Mouse (Mus musculus) heart, postnatal 0 days (tissue): ENCODE measurements around the gene Pam. TPM values are rescaled to one million over a fixed set of nuclear protein-coding genes. Genes with fewer than 3 reads are reported as not detected.
"Not testable (repeated sequence)": the region's sequence is repeated elsewhere in the genome, so short reads cannot be mapped to it uniquely, and the experiment has no call there.

ENCODE experiments used
- ATAC-seq: fragments of 200-750 bp; cut with Nextera tagmentation; 2 replicates; pipeline ENCODE4 v1.8.0; 2017; ENCODE audit warnings: low read depth, moderate number of reproducible peaks, moderate library complexity; ENCODE audit not compliant: insufficient read depth
- DNase-seq: peaks from one replicate; pipeline ENCODE4 v3.0.0-alpha.2; 2016; ENCODE audit warnings: low spot score
- H3K27ac ChIP-seq: fragments of 300-500 bp; sonication (generic); 2 replicates; pipeline ENCODE4 v1.5.1; 2014; ENCODE audit warnings: low read depth, mild to moderate bottlenecking
- H3K27me3 ChIP-seq: fragments of 300-500 bp; sonication (generic); 2 replicates; pipeline ENCODE4 v1.6.1; 2014; ENCODE audit warnings: low read length, mixed read lengths; ENCODE audit not compliant: control insufficient read depth, insufficient read depth
- H3K36me3 ChIP-seq: fragments of 300-500 bp; sonication (generic); replicated peaks from 2 replicates; pipeline ENCODE4 v1.6.1; 2014; ENCODE audit warnings: low read length, mixed read lengths; ENCODE audit not compliant: control insufficient read depth, insufficient read depth
- H3K4me1 ChIP-seq: fragments of 300-500 bp; sonication (generic); 2 replicates; pipeline ENCODE4 v1.6.1; 2014; ENCODE audit warnings: antibody characterized with exemption; ENCODE audit not compliant: control insufficient read depth, insufficient read depth
- H3K4me2 ChIP-seq: fragments of 300-500 bp; sonication (generic); 2 replicates; pipeline ENCODE4 v1.6.1; 2014; ENCODE audit warnings: low read depth, mild to moderate bottlenecking, low read length, moderate library complexity
- H3K4me3 ChIP-seq: fragments of 300-500 bp; sonication (generic); 2 replicates; pipeline ENCODE4 v1.5.1; 2014; ENCODE audit warnings: low read depth, low read length
- H3K9ac ChIP-seq: fragments of 300-500 bp; sonication (generic); replicated peaks from 2 replicates; pipeline ENCODE4 v1.6.1; 2014; ENCODE audit warnings: low read depth, low read length, mixed read lengths
- H3K9me3 ChIP-seq: fragments of 300-500 bp; sonication (generic); replicated peaks from 2 replicates; pipeline ENCODE4 v1.6.1; 2016; ENCODE audit warnings: low read length; ENCODE audit not compliant: control insufficient read depth
- CTCF ChIP-seq: IDR thresholded peaks from 2 replicates; pipeline ENCODE4 v1.5.1; 2016; ENCODE audit warnings: antibody characterized with exemption, control low read depth, low read depth
- EP300 ChIP-seq: IDR thresholded peaks from 2 replicates; pipeline ENCODE4 v1.6.1; 2016; ENCODE audit warnings: antibody characterized with exemption, low read depth
- WGBS: fragments of 180-500 bp; shearing (Covaris S2); extraction: QIAGEN DNeasy Blood & Tissue Kit; methylation state at CpG from one replicate; pipeline ENCODE4 v1.1.7; 2014; 5-methylcytosine and 5-hydroxymethylcytosine counted together
- polyA plus RNA-seq: library from polyadenylated mRNA; unstranded; fragments of >200 nt; fragmentation: Nextera tagmentation; extraction: Ambion mirVana; gene quantifications from 2 replicates; pipeline ENCODE4 v1.2.1, GENCODE M21; 2015
- total RNA-seq: library from RNA; depleted of rRNA; stranded (reverse); fragments of >200 nt; gene quantifications from 2 replicates; pipeline ENCODE4 v1.2.3, GENCODE M21; 2014; ENCODE audit warnings: low replicate concordance

The Pam gene
- total and polyA plus RNA-seq, 2 experiments from 2014 or later = 804 to 1,082 TPM

DNA sequence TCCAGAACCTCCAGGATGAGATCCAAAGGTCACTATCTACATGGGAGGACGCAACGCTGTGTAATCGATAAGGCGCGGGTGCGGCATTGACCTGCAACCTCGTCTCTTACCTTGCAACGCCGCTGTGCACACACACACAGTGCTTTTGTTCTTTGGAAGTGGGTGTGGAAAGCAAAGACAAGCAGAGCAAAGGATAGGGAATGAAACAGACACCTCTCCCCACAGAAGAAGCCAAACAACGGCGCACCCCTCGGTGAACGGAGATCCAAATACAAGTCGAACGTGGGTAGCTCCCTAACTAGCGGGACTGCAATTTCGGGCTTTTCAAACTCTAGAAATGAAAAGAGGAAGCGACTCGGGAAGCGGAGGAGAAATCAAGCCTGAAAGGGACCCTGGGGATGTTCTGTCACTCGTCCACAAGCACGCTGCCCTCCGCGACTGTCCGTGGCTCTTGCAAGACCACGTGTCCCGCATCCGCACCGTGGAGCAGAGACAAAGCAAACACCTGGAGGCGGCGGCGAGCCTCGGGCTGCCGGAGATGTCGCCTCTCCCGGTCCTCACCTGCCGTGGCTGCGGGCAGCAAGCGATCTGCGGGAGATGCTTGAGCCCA lies 326.0 kb downstream of the Pam start:
- ATAC-seq (peak; percentile 21), DNase-seq (no peak)
- Histone ChIP-seq H3K4me1 (peaks cover 9% of the 10 kb centered on the region; the same call in 1 of the 2 replicates), H3K9me3 (no peaks in the 10 kb centered on the region), H3K9ac (peak overlapping the region; percentile 73), H3K27ac (peak overlapping the region; percentile 95), H3K4me2 (peak overlapping the region; percentile 70), H3K36me3 (no peaks in the 10 kb centered on the region), H3K27me3 (no peaks in the 10 kb centered on the region), H3K4me3 (peak overlapping the region; percentile 98)
- WGBS = 1% methylated on average over 40 of the region's 40 CpGs
- TF ChIP-seq EP300 = no peak
- TF ChIP-seq CTCF = no peak

DNA sequence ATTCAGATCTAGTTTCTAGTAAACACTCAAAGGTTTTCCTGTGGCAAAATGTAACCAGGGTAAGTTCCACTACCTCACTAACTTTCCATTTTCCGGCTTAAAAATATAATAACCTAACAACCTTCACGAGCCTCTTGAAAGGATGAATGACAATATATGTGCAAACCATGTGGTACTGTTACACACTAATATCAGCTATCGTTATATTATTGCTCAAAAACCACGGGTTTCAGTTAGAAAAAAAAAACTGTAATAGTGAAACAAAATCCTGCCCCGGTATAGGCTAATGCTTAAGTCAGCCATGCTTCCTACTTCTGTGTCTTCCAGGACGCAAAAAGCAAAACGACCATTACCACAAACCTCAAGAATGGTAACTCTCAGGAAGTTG lies 326.5 kb downstream of the Pam start:
- H3K4me2 ChIP-seq = peak overlapping the region; percentile 70
- H3K36me3 ChIP-seq = no peaks in the 10 kb centered on the region
- TF ChIP-seq EP300 = no peak
- TF ChIP-seq CTCF = no peak
- H3K9me3 ChIP-seq = no peaks in the 10 kb centered on the region
- no peak for DNase-seq
- peak overlapping the region; percentile 95 for H3K27ac ChIP-seq
- no peak for ATAC-seq
- peak overlapping the region; percentile 98 for H3K4me3 ChIP-seq
- H3K9ac ChIP-seq = peak overlapping the region; percentile 73
- peaks cover 12% of the 10 kb centered on the region for H3K4me1 ChIP-seq
- 4% methylated on average over 7 of the region's 7 CpGs for WGBS
- H3K27me3 ChIP-seq = no peaks in the 10 kb centered on the region

DNA sequence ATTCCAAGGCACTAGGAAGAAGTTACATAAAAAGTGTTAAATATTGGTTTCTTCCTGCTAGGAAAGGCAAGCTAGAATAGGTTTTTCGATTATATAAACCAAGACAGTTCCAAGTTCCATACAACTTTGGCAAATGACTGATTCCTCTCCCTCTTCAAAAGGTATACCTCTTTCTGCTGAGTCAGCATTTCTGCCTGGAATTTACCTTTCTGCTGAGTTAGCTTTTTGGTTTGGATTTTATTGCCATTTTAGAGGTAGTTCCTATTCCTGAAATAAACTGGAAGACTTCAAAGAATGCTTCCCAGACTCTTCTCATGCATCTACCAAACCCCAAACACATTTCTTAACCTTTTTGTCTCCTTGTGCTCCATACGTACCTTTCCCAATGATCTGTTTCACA lies 327.4 kb downstream of the Pam start:
- Histone ChIP-seq H3K27ac (no peak overlapping the region), H3K36me3 (no peaks in the 10 kb centered on the region), H3K4me3 (peak overlapping the region; percentile 98), H3K9ac (peak overlapping the region; percentile 73), H3K4me2 (peak overlapping the region; percentile 70), H3K9me3 (no peaks in the 10 kb centered on the region), H3K27me3 (no peaks in the 10 kb centered on the region), H3K4me1 (peaks cover 12% of the 10 kb centered on the region)
- DNase-seq (no peak), ATAC-seq (no peak)
- TF ChIP-seq EP300 (no peak), CTCF (no peak)
- 48% methylated on average over 2 of the region's 2 CpGs for WGBS

DNA sequence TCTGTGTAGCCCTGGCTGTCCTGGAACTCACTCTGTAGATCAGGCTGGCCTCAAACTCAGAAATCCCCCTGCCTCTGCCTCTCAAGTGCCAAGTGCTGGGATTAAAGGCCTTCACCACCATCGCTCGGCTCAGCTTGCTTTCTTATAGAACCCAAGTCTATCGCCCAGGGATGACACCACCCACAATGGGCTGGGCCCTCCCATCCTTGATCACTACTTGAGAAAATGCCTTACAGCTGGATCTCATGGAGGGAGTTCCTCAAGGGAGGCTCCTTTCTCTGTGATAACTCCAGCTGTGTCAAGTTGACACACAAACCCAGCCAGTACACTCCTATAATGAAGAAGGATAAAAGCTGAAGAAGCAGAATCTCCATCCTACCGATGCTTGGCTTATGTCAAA lies 329.7 kb downstream of the Pam start:
- H3K4me2 ChIP-seq = peak overlapping the region; percentile 28
- H3K9ac ChIP-seq, H3K36me3 ChIP-seq, DNase-seq, H3K27me3 ChIP-seq, H3K4me1 ChIP-seq, ATAC-seq, H3K4me3 ChIP-seq, H3K9me3 ChIP-seq, H3K27ac ChIP-seq: not testable (repeated sequence)
- 76% methylated on average over 4 of the region's 4 CpGs for WGBS

DNA sequence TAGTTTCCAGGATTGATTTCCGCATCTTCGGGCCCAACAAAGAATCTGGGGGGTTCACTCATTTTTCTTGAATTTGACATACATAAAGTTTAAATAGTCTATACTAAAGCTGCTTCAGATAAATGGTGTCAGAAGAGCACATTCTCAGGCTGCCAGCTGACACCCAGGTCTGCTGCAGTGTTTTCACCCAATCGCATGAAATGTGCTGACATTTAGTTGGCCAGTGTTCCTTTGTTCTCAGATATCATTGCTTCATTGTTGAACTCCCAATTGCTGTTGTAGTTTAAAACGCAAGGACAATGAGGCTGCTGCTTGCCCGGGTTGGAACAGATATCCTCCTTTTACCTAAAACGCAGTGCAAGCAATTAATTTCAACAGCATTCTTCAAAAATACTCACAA lies 334.0 kb downstream of the Pam start:
- no peak for TF ChIP-seq CTCF
- TF ChIP-seq EP300 = peak; percentile 74
- DNase-seq (peak; percentile 75), ATAC-seq (peak; percentile 80)
- no peaks in the 10 kb centered on the region for H3K27me3 ChIP-seq
- peak overlapping the region; percentile 62 for H3K4me2 ChIP-seq
- H3K4me3 ChIP-seq = peak overlapping the region; percentile 45
- peak overlapping the region; percentile 17; the same call in 1 of the 2 replicates for H3K9ac ChIP-seq
- peak overlapping the region; percentile 85 for H3K27ac ChIP-seq
- H3K4me1 ChIP-seq = peaks cover 9% of the 10 kb centered on the region; the same call in 1 of the 2 replicates
- H3K9me3 ChIP-seq = no peaks in the 10 kb centered on the region
- H3K36me3 ChIP-seq = no peaks in the 10 kb centered on the region; the same call in 1 of the 2 replicates
- WGBS = 21% methylated on average over 6 of the region's 6 CpGs

DNA sequence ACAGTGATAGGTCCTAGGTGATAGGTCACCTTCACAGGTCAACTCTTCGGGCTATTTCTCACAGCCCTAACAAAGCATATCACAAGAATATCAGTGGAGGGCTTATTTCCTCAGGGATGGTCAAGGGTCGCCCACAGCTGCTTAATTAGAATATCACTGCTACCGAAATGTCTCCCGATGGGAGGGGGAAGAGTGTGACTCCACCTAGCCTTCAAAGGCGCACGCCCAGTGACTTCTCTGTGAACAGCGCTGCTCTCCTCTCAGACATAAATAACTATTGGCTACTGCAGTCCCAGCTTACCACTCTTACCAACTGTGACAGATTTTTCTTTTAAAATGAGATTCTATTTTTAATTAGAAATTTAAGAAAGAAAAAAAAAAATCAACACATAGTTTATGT lies 334.8 kb downstream of the Pam start:
- Histone ChIP-seq H3K9me3 (no peaks in the 10 kb centered on the region), H3K4me1 (peaks cover 9% of the 10 kb centered on the region; the same call in 1 of the 2 replicates), H3K4me2 (peak overlapping the region; percentile 62), H3K27me3 (no peaks in the 10 kb centered on the region), H3K4me3 (peak overlapping the region; percentile 45), H3K36me3 (peaks cover 3% of the 10 kb centered on the region), H3K9ac (peak overlapping the region; percentile 39; the same call in 1 of the 2 replicates), H3K27ac (peak overlapping the region; percentile 85)
- peak; percentile 69 for DNase-seq
- TF ChIP-seq CTCF (no peak), EP300 (no peak)
- ATAC-seq = peak; percentile 89
- WGBS = 36% methylated on average over 7 of the region's 7 CpGs
